Mouse (Mus musculus): ENCODE measurements at regions not wholly inside any gene's neighbourhood (a gene's known extent, or its start where the extent isn't known, plus 50 kb on each side); places are given as distances from the start of the nearest gene placed in this dataset.

GRCm38 (mm10) chr16:53480664-53481063, 1026.8 kb upstream of the Alcam start:
- H3K9me3 ChIP-seq (ENCODE audit: control insufficient read depth, low read length): no peaks in the 10 kb centered on the region
- H3K36me3 ChIP-seq (ENCODE audit: control insufficient read depth, insufficient read depth, low read length): no peaks in the 10 kb centered on the region
- H3K4me2 ChIP-seq (ENCODE audit: low read length): no peak overlapping the region
- no peak overlapping the region for H3K4me3 ChIP-seq (ENCODE audit: control insufficient read depth in 1 of 2, insufficient read depth in 1 of 2, low read depth in 1 of 2, low read length in 2 of 2)
- no peaks in the 10 kb centered on the region for H3K27me3 ChIP-seq (ENCODE audit: control insufficient read depth, insufficient read depth, low read length)
- H3K9ac ChIP-seq (ENCODE audit: low read length): no peak overlapping the region
- ATAC-seq (ENCODE audit: insufficient number of reproducible peaks, insufficient read depth, low FRiP score, low read depth): no peak
- no peak overlapping the region for H3K27ac ChIP-seq (replicated peaks in 1 of 2; ENCODE audit: control insufficient read depth in 1 of 2, insufficient read depth in 1 of 2, low read depth in 2 of 2, low read length in 2 of 2)
- H3K4me1 ChIP-seq (ENCODE audit: control insufficient read depth in 2 of 2, insufficient read depth in 2 of 2, low read length in 2 of 2): no peaks in the 10 kb centered on the region

GRCm38 (mm10) chr16:53439511-53439910, 985.6 kb upstream of the Alcam start:
- no peak overlapping the region for H3K4me3 ChIP-seq (ENCODE audit: control insufficient read depth in 1 of 2, insufficient read depth in 1 of 2, low read depth in 1 of 2, low read length in 2 of 2)
- no peak overlapping the region for H3K9ac ChIP-seq (ENCODE audit: low read length)
- no peak overlapping the region for H3K27ac ChIP-seq (replicated peaks in 1 of 2; ENCODE audit: control insufficient read depth in 1 of 2, insufficient read depth in 1 of 2, low read depth in 2 of 2, low read length in 2 of 2)
- ATAC-seq (ENCODE audit: insufficient number of reproducible peaks, insufficient read depth, low FRiP score, low read depth): no peak
- H3K9me3 ChIP-seq (ENCODE audit: control insufficient read depth, low read length): no peaks in the 10 kb centered on the region
- H3K27me3 ChIP-seq (ENCODE audit: control insufficient read depth, insufficient read depth, low read length): no peaks in the 10 kb centered on the region
- 67% methylated on average over 4 of the region's 4 CpGs for WGBS
- no peak overlapping the region for H3K4me2 ChIP-seq (ENCODE audit: low read length)
- H3K4me1 ChIP-seq (ENCODE audit: control insufficient read depth in 2 of 2, insufficient read depth in 2 of 2, low read length in 2 of 2): no peaks in the 10 kb centered on the region
- H3K36me3 ChIP-seq (ENCODE audit: control insufficient read depth, insufficient read depth, low read length): no peaks in the 10 kb centered on the region

- Histone ChIP-seq H3K4me1 (ENCODE audit: control insufficient read depth in 2 of 2, insufficient read depth in 2 of 2, low read length in 2 of 2) (no peaks in the 10 kb centered on the region), H3K4me2 (ENCODE audit: low read length) (no peak overlapping the region), H3K4me3 (ENCODE audit: control insufficient read depth in 1 of 2, insufficient read depth in 1 of 2, low read depth in 1 of 2, low read length in 2 of 2) (no peak overlapping the region), H3K27me3 (ENCODE audit: control insufficient read depth, insufficient read depth, low read length) (no peaks in the 10 kb centered on the region), H3K9me3 (ENCODE audit: control insufficient read depth, low read length) (no peaks in the 10 kb centered on the region), H3K36me3 (ENCODE audit: control insufficient read depth, insufficient read depth, low read length) (no peaks in the 10 kb centered on the region), H3K27ac (replicated peaks in 1 of 2; ENCODE audit: control insufficient read depth in 1 of 2, insufficient read depth in 1 of 2, low read depth in 2 of 2, low read length in 2 of 2) (no peak overlapping the region), H3K9ac (ENCODE audit: low read length) (no peak overlapping the region)
- WGBS: 61% methylated on average over 2 of the region's 2 CpGs
- no peak for ATAC-seq (ENCODE audit: insufficient number of reproducible peaks, insufficient read depth, low FRiP score, low read depth)
Measured at GRCm38 (mm10) chr16:53418416-53418815, 964.5 kb upstream of the Alcam start.

- Histone ChIP-seq H3K9me3 (ENCODE audit: control insufficient read depth, low read length) (no peaks in the 10 kb centered on the region), H3K27me3 (ENCODE audit: control insufficient read depth, insufficient read depth, low read length) (no peaks in the 10 kb centered on the region), H3K4me3 (ENCODE audit: control insufficient read depth in 1 of 2, insufficient read depth in 1 of 2, low read depth in 1 of 2, low read length in 2 of 2) (no peak overlapping the region), H3K4me2 (ENCODE audit: low read length) (no peak overlapping the region), H3K36me3 (ENCODE audit: control insufficient read depth, insufficient read depth, low read length) (no peaks in the 10 kb centered on the region), H3K9ac (ENCODE audit: low read length) (no peak overlapping the region), H3K27ac (replicated peaks in 1 of 2; ENCODE audit: control insufficient read depth in 1 of 2, insufficient read depth in 1 of 2, low read depth in 2 of 2, low read length in 2 of 2) (no peak overlapping the region), H3K4me1 (ENCODE audit: control insufficient read depth in 2 of 2, insufficient read depth in 2 of 2, low read length in 2 of 2) (no peaks in the 10 kb centered on the region)
- 76% methylated on average over 4 of the region's 4 CpGs for WGBS
- no peak for ATAC-seq (ENCODE audit: insufficient number of reproducible peaks, insufficient read depth, low FRiP score, low read depth)
Measured at GRCm38 (mm10) chr16:53385176-53385575, 931.3 kb upstream of the Alcam start.

GRCm38 (mm10) chr16:53342153-53342552, 888.3 kb upstream of the Alcam start:
- Histone ChIP-seq H3K9me3 (ENCODE audit: control insufficient read depth, low read length) (no peaks in the 10 kb centered on the region), H3K9ac (ENCODE audit: low read length) (no peak overlapping the region), H3K27ac (replicated peaks in 1 of 2; ENCODE audit: control insufficient read depth in 1 of 2, insufficient read depth in 1 of 2, low read depth in 2 of 2, low read length in 2 of 2) (no peak overlapping the region), H3K4me2 (ENCODE audit: low read length) (no peak overlapping the region), H3K4me3 (ENCODE audit: control insufficient read depth in 1 of 2, insufficient read depth in 1 of 2, low read depth in 1 of 2, low read length in 2 of 2) (no peak overlapping the region), H3K27me3 (ENCODE audit: control insufficient read depth, insufficient read depth, low read length) (no peaks in the 10 kb centered on the region), H3K36me3 (ENCODE audit: control insufficient read depth, insufficient read depth, low read length) (no peaks in the 10 kb centered on the region), H3K4me1 (ENCODE audit: control insufficient read depth in 2 of 2, insufficient read depth in 2 of 2, low read length in 2 of 2) (no peaks in the 10 kb centered on the region)
- no peak for ATAC-seq (ENCODE audit: insufficient number of reproducible peaks, insufficient read depth, low FRiP score, low read depth)
- 75% methylated on average over 3 of the region's 3 CpGs for WGBS

- ATAC-seq (ENCODE audit: insufficient number of reproducible peaks, insufficient read depth, low FRiP score, low read depth): no peak
- H3K4me2 ChIP-seq (ENCODE audit: low read length): no peak overlapping the region
- H3K9me3 ChIP-seq (ENCODE audit: control insufficient read depth, low read length): no peaks in the 10 kb centered on the region
- no peak overlapping the region for H3K9ac ChIP-seq (ENCODE audit: low read length)
- no peaks in the 10 kb centered on the region for H3K36me3 ChIP-seq (ENCODE audit: control insufficient read depth, insufficient read depth, low read length)
- no peaks in the 10 kb centered on the region for H3K4me1 ChIP-seq (ENCODE audit: control insufficient read depth in 2 of 2, insufficient read depth in 2 of 2, low read length in 2 of 2)
- H3K27me3 ChIP-seq (ENCODE audit: control insufficient read depth, insufficient read depth, low read length): no peaks in the 10 kb centered on the region
- no peak overlapping the region for H3K4me3 ChIP-seq (ENCODE audit: control insufficient read depth in 1 of 2, insufficient read depth in 1 of 2, low read depth in 1 of 2, low read length in 2 of 2)
- no peak overlapping the region for H3K27ac ChIP-seq (replicated peaks in 1 of 2; ENCODE audit: control insufficient read depth in 1 of 2, insufficient read depth in 1 of 2, low read depth in 2 of 2, low read length in 2 of 2)
Measured at GRCm38 (mm10) chr16:53326353-53326752, 872.5 kb upstream of the Alcam start.

GRCm38 (mm10) chr16:53292081-53292480, 838.2 kb upstream of the Alcam start:
- no peak overlapping the region for H3K4me2 ChIP-seq (ENCODE audit: low read length)
- no peak overlapping the region for H3K9ac ChIP-seq (ENCODE audit: low read length)
- H3K27ac ChIP-seq (replicated peaks in 1 of 2; ENCODE audit: control insufficient read depth in 1 of 2, insufficient read depth in 1 of 2, low read depth in 2 of 2, low read length in 2 of 2): no peak overlapping the region
- no peaks in the 10 kb centered on the region for H3K27me3 ChIP-seq (ENCODE audit: control insufficient read depth, insufficient read depth, low read length)
- ATAC-seq (ENCODE audit: insufficient number of reproducible peaks, insufficient read depth, low FRiP score, low read depth): no peak
- no peaks in the 10 kb centered on the region for H3K4me1 ChIP-seq (ENCODE audit: control insufficient read depth in 2 of 2, insufficient read depth in 2 of 2, low read length in 2 of 2)
- H3K36me3 ChIP-seq (ENCODE audit: control insufficient read depth, insufficient read depth, low read length): no peaks in the 10 kb centered on the region
- H3K4me3 ChIP-seq (ENCODE audit: control insufficient read depth in 1 of 2, insufficient read depth in 1 of 2, low read depth in 1 of 2, low read length in 2 of 2): no peak overlapping the region
- WGBS: 64% methylated on average over 1 of the region's 1 CpGs
- H3K9me3 ChIP-seq (ENCODE audit: control insufficient read depth, low read length): no peaks in the 10 kb centered on the region

- Histone ChIP-seq H3K4me3 (ENCODE audit: control insufficient read depth in 1 of 2, insufficient read depth in 1 of 2, low read depth in 1 of 2, low read length in 2 of 2) (no peak overlapping the region), H3K9ac (ENCODE audit: low read length) (no peak overlapping the region), H3K9me3 (ENCODE audit: control insufficient read depth, low read length) (no peaks in the 10 kb centered on the region), H3K4me2 (ENCODE audit: low read length) (no peak overlapping the region), H3K27ac (replicated peaks in 1 of 2; ENCODE audit: control insufficient read depth in 1 of 2, insufficient read depth in 1 of 2, low read depth in 2 of 2, low read length in 2 of 2) (no peak overlapping the region), H3K27me3 (ENCODE audit: control insufficient read depth, insufficient read depth, low read length) (no peaks in the 10 kb centered on the region), H3K4me1 (ENCODE audit: control insufficient read depth in 2 of 2, insufficient read depth in 2 of 2, low read length in 2 of 2) (no peaks in the 10 kb centered on the region), H3K36me3 (ENCODE audit: control insufficient read depth, insufficient read depth, low read length) (no peaks in the 10 kb centered on the region)
- no peak for ATAC-seq (ENCODE audit: insufficient number of reproducible peaks, insufficient read depth, low FRiP score, low read depth)
- WGBS: 64% methylated on average over 2 of the region's 2 CpGs
Measured at GRCm38 (mm10) chr16:53282014-53282413, 828.1 kb upstream of the Alcam start.
